Mouse (Mus musculus) T-helper 2 cell (primary cell): ENCODE data around the gene Nelfe.

Source experiments
- in situ Hi-C: fragments of 300-600 bp; cut with MboI, MseI; formaldehyde crosslinking; loops from one replicate; pipeline ENCODE4 v1.15.1; 2025; ENCODE audit warnings: high pct_unique_total_duplicates

The Nelfe gene

DNA sequence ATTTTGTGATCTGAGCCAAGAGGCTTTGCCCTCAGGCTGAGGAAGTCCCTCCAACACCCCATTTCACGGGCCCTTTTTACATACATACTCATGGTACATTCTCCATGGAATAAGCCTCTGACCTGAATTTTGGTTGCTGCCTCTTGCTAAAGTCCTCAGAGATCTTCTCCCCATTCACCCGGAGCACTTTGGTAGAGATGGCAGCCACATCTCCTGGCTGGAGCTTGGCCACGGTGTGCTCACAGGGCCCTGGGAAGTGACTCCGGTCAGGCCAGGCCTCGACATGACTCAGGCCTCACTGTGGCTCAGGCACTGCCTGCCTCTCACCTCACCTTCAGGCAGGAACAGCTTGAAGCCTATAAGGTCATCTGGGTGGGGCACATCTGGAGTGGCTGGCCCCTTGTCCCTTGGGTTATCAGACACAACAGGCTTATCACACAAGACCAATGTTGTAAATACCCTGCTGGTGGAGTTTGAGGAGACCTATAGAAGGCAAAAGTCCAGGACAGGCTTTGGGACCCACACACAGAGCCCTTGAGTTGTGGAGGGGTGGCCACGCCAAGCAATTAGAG lies 9.4 kb upstream of the Nelfe start:
- in situ Hi-C loops = loop anchor here (25.0 kb wide), 1 partner anchor 804 kb away; the partner anchor contains the start of genes Col11a2, H2-Ke6, Rxrb and Slc39a7

DNA sequence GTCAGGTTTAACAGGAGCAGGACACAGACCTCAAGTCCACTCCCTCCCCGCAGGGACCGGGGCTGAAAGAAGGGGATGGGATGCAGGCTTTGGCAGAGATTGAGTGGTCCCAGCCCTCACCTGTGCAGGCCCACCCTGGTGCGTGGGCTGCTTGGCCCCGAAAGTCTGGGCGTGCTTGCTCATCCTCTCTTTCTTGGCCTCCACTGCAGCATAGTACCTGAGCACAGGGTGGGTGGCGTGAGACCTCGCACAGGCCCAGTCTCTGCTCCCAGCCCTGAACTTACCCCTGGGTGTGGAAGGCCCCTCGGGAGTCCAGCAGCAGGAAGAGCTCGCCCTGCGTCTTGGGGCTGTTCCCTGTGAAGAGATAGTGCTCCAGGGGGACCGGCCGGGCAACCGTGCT lies 5.3 kb upstream of the Nelfe start:
- in situ Hi-C loops = loop anchor here (25.0 kb wide), 1 partner anchor 808 kb away; the partner anchor contains the start of genes Col11a2, H2-Ke6, Rxrb and Slc39a7

DNA sequence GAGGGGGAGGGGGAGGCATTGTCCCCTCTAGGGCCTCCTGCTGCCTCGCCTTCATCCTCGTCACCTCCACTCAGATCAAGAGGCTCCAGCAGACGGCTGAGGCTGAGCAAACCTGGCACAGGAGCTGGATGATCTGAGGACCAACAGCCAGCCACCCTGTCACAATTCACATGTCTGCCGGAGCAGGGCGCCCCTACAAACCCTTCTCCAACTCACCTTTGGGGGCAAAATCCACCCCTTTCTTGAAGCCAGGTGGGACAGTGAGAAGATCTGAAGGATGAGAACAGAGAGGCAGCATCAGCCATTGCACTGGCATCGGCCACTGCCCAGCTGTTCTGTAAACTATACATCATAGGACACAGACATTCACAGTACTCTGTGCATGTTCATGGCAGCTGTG lies 3.0 kb upstream of the Nelfe start:
- in situ Hi-C loops = loop anchor here (25.0 kb wide), 1 partner anchor 810 kb away; the partner anchor contains the start of genes Col11a2, H2-Ke6, Rxrb and Slc39a7

DNA sequence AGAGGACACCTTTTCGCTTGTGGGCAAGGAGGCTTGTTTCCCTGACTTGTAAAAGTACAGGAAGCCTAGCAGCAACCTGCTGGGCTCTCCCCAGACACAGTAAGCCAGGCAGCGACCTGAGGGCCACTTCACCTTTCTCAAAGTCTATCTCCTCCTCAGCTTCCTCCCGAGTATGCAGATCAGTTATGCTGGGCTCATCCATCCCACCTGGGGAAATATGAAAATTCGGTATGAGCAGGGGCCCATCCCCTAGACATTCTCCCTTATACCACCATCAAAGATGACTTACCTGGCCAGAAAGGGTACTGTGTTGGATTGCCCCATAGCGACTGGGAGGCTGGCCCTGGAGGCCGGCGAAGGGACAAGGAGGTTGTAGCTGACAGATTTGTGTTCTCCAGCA lies 2.6 kb upstream of the Nelfe start:
- in situ Hi-C loops = loop anchor here (25.0 kb wide), 1 partner anchor 810 kb away; the partner anchor contains the start of genes Col11a2, H2-Ke6, Rxrb and Slc39a7

DNA sequence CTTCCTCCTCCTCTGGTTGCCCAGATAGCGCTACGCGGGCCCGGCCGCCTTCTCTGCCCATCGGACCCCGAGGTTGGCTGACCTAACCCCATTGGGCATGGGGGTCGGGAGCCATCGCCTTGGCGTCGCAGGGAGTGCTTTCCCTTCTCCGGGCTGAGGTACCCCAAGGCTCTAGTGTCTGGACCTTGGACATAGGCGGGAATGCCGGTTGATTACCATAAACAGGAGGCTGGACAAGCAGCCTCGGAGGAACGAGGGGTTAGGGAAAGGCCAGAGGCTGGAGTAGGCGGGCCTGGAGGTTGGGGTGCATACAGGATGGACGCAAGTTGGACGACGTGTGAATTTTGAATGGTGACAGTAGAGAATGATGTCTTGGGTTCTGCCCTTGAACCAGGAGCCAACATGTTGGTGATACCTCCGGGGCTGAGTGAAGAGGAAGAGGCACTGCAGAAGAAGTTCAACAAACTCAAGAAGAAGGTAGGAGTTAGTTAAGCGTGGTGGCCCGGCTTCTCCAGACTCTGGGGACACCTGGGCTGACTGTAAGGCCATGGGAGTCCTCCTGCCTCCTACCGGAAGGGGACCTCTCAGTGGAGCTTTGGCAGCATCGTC lies 430 bp downstream of the Nelfe start:
- in situ Hi-C loops = no loop called here

DNA sequence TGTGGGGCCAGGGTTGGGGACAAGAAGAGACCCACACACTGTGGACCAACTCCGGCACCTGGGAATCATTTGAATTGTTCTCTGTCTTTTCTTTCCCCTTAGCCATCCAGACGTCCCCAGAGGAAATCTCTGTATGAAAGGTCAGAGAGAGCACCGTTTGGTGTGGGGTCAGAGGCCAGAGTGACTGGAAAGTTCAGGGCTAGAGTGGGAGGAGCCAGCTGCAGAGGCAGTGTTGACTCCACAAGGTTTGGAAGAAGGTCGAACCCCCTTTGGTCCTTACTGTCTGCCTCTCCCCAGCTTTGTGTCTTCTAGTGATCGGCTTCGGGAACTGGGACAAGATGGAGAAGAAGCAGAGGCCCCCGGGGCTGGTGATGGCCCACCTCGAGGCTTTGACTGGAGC lies 3.3 kb downstream of the Nelfe start:
- in situ Hi-C loops = no loop called here

DNA sequence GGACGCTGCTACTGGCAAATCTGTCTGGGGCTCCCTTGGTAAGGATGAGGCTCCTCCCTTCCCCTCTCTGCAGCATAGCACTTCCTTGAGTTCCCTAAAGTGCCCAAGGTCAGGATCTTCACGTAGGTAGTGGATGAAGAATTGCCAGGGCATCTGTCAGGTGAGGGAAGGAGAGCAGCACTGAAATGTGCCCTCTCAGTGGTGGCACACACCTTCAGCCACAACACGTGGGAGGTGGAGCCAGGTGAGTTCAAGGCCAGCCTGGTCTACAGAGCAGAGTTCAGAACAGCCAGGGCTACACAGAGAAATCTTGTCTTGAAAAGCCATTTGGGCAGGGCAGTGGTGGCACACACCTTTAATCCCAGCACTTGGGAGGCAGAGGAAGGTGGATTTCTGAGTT lies 4.6 kb downstream of the Nelfe start:
- in situ Hi-C loops = loop anchor here (5.0 kb wide), 1 partner anchor 58 kb away; the partner anchor contains the start of gene Slc44a4

DNA sequence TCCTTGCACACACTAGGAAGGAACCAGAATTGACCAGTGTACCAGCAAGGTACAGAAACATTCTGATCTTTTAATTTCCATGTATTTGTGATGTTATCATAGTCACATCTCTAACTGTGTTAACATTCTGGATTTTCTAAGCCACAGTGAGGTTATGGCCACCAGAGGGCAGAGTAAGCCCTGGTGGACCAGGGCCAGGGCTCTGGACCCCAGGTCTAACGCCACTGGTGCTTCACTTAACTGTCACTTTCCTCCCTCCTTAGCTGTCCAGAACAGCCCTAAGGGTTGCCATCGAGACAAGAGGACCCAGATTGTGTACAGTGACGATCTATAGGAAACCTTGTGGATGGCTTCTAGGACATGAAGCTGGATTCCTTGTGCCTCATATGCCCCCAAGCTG lies 5.6 kb downstream of the Nelfe start:
- in situ Hi-C loops = loop anchor here (5.0 kb wide), 1 partner anchor 56 kb away; the partner anchor contains the start of gene Slc44a4

DNA sequence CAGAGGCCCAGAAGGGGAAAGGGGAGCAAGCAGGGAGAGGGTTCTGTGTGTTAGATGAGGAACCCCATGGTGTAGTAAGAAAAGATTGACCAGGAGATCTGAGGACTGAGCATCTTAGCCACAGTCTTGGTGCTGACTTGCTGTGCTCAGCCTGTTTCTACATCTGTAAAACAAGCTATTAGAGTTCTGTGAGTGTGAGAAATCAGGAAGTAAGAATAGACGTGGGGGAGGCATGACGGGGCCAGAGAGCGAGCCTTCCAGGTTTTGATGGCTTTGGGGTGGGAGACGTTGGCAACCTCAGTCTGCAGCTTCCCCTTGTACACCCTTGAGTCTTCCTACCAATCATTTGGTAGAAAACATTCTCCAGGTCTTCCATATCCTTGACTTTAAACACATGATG lies 8.5 kb downstream of the Nelfe start:
- in situ Hi-C loops = loop anchor here (5.0 kb wide), 1 partner anchor 54 kb away; the partner anchor contains the start of gene Slc44a4

DNA sequence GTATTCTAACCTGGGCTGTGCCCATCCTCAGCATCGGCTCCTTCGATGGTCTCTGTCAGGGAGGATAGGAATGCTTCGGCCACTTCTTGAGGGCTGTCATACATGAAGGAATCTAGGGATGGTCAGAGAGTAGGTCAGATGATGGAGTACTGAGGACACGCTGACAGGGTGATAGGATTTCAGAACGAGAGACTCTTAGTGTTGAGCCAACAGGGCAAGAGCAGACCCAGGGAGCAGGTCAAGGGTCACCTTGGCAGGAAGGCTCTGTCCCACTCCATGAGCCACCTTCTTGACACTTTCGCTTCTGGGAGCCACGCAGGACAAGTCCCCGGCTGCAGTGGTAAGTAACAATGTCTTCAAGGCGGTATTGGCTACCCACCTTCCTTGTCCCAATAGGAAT lies 10.3 kb downstream of the Nelfe start:
- in situ Hi-C loops = no loop called here

DNA sequence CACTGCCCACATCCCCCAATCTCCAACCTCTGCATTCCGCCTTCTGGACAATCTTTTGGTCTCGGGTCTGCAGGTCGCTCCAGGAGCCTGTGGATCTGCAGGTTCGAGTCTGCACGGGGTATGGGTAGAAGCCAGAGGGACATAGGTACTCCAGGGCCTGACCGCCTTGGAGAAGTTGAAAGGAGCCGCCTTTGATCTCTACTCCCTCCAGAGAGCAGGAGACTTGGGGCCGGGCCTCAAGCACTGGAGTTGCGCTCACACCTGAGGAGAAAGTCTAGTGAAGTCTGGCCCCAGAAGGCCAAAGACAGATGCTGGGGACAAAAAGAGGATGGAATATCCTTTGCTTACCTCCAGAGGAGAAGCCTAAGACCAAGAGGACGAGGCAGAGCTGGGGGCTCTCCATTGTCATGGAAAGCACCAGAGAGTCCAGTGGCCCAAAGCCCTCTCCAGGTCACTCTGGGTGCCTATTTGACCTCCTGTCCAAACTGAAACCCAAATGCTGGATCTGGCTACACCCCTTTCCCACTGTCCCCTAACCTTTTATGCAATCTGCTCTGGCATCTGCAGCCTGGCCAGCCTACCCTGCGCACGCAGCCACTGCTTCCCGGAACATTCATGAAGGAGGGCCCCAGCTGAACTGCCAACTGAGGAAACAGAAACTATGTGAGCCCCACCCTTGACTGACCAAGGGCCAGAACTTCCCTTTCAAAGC lies 11.7 kb downstream of the Nelfe start:
- in situ Hi-C loops = no loop called here

DNA sequence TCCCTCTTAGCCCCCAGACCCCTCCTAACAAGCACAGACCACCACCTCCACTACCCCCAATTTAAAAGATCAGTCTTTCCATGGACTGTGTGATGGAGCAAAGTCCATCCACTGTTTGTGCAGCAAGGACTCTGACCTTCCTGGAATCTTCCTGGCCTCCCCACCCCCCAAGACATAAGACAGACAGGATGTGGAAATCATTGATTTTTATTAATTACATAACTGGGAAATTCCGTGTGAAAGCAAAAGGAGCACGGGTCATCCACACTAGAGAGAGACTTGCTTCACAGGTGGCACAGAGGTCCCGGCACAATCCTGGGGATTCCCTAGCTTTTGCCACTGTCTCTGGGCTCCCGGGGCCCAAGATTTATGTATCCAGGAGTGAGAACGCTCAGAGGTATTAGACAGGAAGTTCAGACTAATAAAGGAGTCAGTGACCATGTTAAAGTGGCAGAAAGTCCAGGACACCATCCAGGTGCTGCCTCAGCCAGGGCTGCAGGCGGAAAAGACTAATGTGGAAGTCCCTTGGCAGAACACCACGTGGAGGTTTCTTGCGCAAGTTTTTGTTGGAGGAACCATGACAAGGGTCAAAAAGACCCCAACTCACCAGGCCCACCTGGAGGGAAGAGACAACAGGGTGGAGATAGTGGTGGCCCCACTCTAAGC lies 12.4 kb downstream of the Nelfe start, which contains the start of gene Cfb:
TSS of gene Cfb (minus strand) at position 103 of the 666 bp plus-strand sequence.
- in situ Hi-C loops = no loop called here

DNA sequence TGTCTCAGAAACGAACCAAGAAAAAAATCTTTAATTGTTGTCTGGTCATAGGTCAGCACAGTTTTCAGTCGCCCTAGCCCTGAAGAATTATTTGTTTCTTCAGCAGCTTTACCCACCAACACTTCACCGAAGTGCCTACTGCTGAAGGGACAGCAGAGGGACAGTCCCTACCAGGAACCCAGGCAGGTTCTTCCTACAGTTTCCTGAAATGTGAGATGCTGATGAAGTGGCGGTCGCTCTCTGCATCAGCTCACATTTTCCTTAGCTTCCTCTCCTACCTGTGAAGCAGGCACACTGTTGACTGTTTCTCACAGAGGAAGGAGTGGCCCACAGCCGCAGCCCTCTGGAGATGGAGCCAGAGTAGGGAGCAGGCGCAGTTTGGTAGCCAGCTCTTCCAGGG lies 15.8 kb downstream of the Nelfe start:
- in situ Hi-C loops = no loop called here

DNA sequence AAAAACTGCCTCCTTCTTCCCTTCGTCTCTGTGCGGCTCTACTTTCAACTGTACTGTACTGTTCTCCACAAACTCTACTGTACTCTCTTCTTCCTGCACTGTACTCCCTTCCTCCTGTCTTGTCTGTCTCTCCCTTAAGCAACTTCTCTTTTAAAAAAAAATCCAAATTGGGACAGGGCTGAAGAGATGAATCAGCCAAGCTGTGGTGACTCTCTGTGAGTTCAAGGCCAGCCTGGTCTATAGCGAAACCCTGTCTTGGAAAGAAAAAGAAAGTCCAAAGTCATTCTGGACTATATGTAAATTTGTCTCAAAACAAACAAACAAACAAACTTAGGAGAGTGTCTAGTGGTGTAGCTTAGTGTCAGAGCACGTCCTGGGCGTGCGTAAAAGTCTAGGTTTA lies 24.1 kb downstream of the Nelfe start:
- in situ Hi-C loops = no loop called here

DNA sequence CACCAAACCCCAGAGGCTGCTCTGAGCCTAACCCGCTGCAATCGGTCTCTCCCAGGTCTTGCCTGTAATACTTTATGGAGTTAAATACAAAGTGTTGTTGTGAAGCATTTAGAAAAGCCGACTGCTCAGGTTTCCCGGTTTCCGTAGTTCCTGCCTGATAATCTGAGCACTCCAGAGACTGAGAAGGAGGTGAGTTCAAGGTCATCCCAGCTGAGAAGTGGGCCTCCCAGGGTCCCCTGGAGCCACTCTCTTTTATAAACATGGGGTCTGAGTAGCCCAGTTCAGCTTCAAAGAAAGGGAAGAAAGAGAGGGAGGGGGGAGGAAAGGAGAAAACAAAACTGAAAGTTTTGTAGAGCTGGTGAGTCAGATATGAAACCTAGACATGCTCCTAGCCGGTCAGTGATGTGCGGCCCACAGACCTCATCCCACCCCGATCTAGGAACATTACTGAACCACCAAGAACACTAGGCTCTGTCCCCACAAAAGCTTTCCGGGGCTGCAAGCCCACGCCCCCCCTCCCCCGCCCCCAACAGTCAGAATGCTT lies 29.2 kb downstream of the Nelfe start, which contains the start of gene Zbtb12:
TSS of gene Zbtb12 (plus strand) at position 148 of the 544 bp plus-strand sequence.
- in situ Hi-C loops = no loop called here

DNA sequence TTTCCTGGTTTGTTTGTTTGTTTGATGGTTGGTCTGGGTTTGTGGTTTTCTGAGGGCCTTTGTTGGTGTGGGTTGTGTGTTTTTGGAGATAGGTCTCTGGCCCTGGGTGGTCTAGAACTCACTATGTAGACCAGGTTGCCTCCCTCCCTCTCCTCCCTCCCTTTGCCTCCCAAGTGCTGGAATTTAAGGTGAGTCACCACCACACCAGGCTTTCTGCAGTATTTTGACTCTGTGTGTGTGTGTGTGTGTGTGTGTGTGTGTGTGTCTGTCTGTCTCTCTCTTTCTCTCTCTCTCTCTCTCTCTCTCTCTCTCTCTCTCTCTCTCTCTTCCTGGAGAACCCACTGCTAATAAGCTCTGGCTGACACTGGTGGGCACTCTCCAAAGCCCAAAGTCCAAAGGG lies 31.0 kb downstream of the Nelfe start:
- in situ Hi-C loops = no loop called here

DNA sequence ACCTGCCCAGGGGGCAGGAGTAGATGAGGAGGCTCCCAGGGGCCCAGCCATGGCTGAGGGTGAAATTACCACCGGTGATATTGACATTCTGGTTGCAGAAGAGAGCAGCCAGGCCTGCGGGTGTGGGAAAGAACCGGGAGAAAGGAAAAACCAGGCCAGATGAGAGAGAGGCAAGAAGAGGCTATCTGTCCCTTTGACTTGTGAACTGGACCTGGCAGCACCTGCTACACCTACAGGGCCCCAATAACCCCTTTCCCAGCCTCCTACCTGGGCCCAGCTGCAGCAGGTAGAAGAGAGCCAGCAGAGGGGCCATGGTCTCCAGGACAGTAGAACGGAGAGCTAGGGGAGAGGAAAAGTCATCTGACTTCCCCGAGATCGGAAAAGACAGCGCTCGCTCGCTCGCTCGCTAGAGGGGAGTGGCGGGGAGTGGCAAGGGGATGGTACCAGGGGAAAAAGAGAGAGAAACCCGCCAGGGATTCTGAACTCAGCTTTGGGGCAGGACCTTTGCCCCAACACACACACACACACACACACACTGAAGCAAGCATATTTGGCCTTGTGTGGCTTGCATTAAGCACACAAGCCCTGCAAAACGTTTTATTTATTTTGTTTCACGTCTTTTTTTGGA lies 31.6 kb downstream of the Nelfe start, which contains the start of gene Gm20547:
TSS of gene Gm20547 (minus strand) at position 360 of the 628 bp plus-strand sequence.
- in situ Hi-C loops = no loop called here

DNA sequence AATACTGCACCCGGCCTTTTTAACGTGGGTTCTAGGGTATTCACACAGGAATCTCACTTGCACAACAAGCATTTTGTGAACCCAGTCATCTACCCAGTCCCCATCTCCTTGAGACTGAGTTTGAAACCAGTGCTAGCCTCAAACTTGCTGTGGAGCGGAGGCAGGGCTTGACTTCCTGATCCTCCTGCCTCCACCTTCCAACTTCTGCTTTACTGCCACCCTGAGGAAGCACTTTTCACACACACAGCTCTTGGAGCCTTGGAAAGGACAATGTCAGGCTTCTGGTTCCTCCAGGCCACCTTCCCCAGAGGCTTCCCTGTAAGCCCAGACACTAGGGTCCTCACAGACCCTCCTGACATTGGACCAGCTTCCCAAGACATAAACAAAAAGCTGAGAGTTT lies 33.1 kb downstream of the Nelfe start:
- in situ Hi-C loops = no loop called here

DNA sequence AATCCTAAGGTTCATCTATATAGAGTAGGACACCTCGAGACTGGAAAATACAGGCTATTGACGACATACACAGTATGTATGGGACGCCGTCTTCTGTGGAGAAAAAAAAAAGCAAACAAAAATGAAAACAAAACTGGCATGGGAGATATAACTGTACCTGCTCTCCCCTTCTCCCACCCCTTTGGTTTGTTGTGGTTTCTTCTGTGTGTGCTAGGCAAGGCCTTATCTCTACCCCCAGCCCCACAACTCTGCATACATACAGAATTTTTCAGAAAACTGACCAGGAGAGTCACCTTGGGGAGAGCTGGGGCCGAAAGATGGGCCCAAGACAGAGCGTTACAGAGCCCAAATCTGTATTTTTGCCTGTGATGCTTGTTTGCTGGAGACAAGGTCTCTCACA lies 34.5 kb downstream of the Nelfe start:
- in situ Hi-C loops = no loop called here

DNA sequence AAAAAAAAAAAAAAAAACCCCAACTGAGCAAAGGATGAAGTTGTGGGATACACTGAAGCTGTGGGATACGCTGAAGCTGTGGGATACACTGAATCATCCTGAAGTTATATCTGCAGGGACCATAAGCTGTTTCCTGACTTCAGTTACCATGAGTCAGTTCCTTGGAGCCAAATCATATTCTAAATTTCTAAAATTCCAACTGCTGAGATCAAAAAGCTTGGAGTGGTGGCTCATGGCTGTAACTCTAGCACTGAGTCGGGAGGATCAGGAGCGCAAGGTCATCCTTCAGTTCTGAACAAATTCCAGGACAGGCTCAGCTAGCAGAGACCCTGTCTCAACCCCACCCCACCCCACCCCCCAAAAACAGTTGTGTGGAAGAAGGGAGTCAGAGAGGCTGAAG lies 35.4 kb downstream of the Nelfe start:
- in situ Hi-C loops = no loop called here

DNA sequence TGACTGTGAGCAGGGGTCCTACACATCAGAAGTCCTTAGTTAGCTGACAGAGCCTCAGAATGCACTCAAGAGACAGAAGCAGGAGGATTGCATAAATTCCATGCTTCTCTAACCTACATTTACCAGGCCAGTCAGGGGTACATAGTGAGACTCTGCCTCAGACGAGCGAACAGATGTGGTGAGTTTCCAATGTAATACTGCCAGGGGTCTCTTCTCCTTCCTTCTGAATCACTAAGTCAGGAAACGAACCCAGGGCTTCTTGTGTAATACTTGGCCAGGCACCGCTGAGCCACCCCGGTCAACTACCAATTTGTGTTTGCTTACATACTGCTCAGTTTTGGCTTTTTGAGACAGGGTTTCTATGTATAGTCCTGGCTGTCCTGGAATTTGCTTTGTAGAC lies 37.8 kb downstream of the Nelfe start:
- in situ Hi-C loops = no loop called here
